Mouse (Mus musculus): ENCODE results near the gene Fam71f2.

Fam71f2 gene

GRCm38 (mm10) chr6:29279293-29279692 lies at the start of gene Fam71f2:
Gene Fam71f2 (plus strand): TSS chr6:29279593.
- DNase-seq: no peak

DNA sequence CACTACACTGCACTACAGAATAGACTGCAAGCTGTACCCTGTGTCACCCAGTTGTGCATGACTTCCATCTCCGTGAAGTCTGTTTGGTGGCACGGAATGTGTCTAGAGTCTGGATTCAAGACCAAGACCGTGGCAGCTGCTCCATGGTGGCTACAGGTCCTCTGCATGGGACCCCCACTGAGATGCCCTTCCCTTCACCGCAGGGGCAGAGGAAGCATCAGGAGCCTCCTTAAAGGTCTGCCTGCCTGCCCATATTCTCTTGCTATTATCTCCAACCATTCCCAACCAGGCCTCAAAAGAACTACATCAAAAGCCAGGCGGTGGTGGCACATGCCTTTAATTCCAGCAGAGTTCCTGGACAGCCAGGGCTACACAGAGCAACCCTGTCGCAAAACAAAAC lies 49.0 kb upstream of the Fam71f2 start:
- DNase-seq: no peak

GRCm38 (mm10) chr6:29231799-29232198 lies 47.6 kb upstream of the Fam71f2 start:
- no peak for DNase-seq

DNA sequence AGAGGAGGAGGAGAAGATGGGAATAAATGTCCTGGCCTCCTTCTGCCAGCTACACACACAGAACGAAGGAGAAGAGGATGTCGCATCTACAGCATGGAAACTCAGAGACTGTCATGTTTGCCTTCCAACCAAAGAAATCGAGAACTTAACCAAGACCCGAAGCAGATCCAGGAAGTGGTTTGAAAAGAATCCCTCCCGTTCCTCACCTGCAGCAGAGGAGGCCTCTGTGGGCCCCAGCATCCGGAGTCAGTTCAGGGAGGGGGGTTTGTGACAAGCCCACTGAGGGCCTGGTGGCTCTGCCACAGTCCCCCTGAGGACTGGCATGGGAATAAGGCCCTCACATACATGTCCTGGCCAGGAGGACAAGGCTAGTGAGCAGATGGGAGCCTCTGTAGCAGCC lies 47.1 kb upstream of the Fam71f2 start:
- no peak for DNase-seq

DNA sequence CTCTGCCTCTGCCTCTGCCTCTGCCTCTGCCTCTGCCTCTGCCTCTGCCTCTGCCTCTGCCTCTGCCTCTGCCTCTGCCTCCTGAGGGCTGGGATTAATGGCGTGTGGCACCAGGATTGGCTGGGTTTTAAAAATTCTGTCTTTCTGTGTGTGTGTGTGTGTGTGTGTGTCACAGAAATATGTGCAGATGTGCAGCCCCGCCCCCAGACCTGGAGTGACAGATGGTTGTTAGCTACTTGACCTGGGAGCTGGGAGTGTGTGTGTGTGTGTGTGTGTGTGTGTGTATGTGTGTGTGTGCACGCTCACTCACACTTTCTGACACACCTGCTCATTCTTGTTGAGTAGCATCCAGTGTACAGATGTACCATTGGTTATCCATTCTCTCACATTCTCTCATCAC lies 45.7 kb upstream of the Fam71f2 start:
- DNase-seq: no peak

GRCm38 (mm10) chr6:29234272-29234671 lies 45.1 kb upstream of the Fam71f2 start:
- no peak for DNase-seq

GRCm38 (mm10) chr6:29240806-29241205 lies 38.6 kb upstream of the Fam71f2 start:
- peak in 1 of 2 experiments; percentile 67 for DNase-seq

DNA sequence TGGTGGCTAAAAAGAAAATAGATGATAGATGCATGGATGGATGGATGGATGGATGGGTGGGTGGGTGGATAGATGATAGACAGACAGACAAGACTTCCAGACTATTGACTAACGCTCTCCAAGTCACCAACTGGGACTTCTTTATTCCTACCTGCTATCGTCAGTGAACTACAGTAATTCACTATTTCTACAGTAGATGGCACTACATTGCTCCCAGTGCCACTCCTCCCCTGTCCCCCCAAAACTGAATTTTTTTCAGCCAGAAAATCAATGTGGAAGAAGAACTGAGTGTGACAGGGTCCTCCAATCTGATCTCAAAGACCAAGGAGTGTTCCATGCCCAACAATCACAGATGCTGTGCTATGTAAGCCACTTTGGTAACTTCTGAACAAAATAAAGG lies 37.7 kb upstream of the Fam71f2 start:
- DNase-seq: no peak

DNA sequence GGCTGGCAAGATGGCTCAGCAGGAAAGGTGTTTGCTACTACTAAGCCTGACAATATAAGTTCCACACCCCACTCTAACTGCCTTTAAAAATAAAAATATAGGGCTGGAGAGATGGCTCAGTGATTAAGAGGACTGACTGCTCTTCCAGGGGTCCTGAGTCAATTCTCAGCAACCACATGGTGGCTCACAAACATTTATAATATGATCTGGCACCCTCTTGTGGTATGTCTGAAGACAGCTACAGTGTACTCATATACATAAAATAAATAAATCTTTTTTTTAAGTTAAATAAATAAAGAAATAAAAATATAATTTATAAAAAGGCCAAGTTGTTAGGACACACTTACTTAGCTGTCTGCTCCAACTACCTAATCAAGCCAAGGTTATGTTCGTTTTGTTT lies 37.1 kb upstream of the Fam71f2 start:
- DNase-seq: no peak

DNA sequence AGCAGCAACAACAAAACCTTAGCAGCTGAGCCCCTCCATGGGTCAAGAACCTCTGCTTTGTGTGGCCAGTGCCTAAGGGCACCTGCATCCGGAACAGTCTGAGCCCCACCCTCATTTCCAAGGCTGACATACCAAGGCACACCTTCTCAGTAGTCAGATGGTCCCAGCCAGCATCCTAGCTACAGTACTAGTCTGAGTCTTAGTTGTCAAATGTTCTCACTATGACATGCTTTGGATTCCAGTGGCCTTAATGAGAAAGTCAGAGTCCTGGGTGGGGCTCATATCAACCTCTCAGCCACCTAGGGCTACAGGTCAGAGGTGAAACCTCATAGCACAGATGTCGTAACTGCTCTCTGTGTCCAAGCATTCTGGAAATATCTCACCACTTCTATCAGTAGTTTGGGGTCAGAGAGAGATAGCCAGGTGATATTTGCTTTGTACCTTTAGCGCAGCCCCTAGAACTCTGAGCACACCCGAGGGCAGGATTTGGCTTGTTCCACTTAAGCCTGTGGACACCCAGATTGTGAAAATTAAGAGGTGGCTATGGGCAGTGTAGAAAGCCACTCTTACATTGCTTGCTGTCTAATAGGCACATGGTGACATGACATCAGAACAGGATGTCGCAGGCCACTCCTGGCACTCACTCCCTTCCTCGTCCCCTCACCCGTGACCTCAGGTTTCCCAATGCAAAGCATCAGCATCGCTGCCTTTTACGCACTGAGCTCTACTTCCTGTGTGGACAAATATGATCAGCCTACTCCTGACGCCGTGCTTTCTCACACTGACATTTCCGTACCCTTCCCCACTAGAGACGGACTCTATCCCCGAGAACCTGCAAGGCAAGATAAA lies 33.9 kb upstream of the Fam71f2 start:
- DNase-seq: peak; percentile 45

DNA sequence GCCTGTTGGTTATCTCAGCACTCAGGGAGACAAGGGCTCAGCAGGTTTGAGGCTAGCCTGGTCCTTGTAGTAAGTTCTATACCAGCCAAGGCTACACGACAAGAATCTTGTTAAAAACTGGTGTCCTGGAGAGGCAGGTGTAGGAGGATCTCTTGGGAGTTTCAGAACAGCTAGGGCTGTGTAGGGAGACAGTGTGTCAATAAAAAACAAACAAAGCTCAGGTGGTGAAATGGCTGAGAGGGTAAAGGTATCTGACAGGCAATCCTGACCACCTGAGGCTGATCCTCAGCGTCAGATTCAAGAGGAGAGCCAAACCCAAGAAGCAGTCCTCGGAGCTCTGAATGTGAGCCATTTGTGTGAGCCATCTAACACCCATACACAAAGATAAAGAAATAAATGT lies 33.2 kb upstream of the Fam71f2 start:
- no peak for DNase-seq

GRCm38 (mm10) chr6:29246585-29246984 lies 32.8 kb upstream of the Fam71f2 start:
- DNase-seq: no peak

DNA sequence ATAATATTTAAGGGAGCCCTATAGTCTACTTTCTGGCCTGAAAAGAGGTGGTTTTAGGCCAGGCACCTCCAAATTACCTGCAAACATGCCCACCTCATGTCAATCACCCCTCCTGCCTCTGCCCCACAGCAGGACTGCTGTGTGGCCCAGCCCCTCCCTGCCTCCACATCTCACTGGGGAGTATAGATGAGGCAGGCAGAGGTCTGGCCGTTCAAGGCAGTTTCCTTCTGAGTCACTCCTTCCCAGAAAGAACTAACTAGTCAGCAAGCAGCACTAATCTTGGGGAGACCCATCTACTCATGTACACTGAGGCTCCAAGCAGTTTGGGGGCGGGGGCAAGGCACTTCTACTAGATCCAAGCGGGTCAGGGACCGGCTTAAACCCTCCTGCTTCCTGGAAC lies 32.3 kb upstream of the Fam71f2 start:
- no peak for DNase-seq

DNA sequence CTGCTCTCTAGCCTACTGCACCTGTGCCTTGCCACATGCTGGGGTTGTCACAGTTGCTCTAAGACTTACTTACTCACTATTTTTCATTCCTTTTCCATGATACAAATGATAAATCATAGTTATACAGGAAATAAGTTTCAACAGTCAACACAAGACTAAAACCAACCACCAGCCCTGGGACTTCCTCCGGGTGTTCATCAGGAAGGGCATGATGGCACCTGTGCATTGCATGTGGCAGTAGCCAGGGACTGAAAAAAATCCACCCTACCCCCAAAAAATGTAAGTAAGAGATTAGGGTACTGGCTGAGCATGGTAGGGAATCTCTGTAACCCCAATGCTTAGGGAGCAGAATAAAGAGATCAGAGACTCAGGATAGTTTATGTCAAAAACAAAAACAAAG lies 20.0 kb upstream of the Fam71f2 start:
- DNase-seq: no peak

DNA sequence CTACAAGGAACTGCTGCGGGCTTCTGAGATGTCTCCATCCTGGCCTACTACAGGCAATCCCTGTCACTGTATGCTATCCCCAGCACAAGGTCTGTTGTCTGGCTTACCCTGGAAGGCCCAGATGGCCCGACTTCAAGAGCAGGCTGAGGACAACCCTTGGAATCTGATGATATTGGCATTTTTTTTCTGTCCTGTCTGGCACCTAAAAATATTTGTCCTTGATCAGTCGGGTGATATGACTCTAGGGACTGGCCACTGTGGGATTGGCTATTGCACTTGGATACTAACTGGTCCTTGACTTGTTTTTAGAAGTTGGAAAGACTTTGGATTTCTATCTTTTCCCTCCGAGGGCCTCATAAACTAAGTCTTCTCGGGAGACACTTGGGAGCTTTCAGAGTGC lies 17.6 kb upstream of the Fam71f2 start:
- DNase-seq: no peak

DNA sequence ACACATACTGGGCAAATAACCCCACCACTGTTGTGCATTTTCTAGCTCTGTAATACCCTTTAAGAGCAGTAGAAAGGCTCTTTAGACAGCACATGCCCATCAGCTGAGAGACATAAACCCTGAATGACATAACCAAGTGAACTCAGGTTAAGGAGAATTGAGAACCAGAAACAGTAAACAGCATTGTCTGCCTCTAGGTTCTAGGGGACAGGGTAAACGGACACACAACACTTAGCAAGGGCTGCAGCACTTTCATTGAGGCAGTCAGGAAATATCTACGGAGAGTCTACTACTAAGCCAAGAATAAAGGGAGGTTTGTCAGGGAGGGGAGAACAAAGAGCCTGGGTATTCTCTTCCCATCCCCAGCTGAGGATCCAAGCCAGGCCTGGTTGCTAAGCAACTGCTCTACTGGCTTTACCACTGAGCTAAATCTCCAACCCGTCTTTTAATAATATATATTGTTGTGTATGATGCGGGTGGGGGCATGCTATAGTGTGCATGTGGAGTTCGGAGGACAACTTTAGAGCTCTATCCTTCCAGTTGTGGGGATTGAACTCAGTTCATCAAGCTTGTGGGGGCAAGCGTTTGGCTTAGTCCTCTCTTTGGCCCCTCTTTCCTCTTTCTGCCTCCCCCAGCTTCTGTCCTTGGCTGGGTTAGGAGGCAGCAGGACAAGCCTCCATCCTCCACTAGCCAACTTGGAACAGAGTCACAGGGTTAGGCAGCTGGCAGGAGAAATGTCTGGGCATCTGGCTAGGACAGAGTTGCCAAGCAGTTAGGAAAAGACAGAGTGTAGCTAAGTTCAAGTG lies 15.5 kb upstream of the Fam71f2 start:
- no peak for DNase-seq

- DNase-seq: no peak
These were observed 15.0 kb upstream of the Fam71f2 start for GRCm38 (mm10) chr6:29264456-29264781.

GRCm38 (mm10) chr6:29266936-29267335 lies 12.5 kb upstream of the Fam71f2 start:
- peak in 1 of 2 experiments; percentile 30 for DNase-seq

GRCm38 (mm10) chr6:29269006-29269668 lies 10.3 kb upstream of the Fam71f2 start:
- DNase-seq: peak in 1 of 2 experiments; percentile 41

- peak; percentile 66 to 80 for DNase-seq
These were observed 8.4 kb upstream of the Fam71f2 start for GRCm38 (mm10) chr6:29270961-29271360.

- peak; percentile 94 to 96 for DNase-seq
These were observed 6.9 kb upstream of the Fam71f2 start, which contains the start of gene Hilpda for GRCm38 (mm10) chr6:29272312-29273072. Gene Hilpda (plus strand): TSS chr6:29272488.

DNA sequence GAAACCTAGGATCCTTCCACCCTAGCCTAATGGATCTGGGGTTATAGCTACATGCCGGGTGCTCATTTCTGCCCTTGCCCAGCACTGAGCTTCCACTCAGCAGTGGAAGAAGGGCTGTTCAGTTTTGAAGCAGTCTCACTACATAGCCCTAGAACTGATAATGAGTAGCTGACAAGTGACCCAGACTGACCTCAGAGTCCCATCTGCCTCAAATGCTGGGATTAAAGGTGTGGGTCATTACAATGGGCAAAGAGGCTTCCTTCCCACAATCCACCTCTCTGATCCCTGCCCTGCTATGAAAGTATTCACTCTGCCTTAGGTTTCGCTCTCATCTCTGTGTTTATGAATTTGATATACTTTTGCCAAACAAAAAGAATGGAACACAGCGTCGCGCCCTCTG lies 2.6 kb upstream of the Fam71f2 start:
- DNase-seq: no peak
